Mouse (Mus musculus) liver, postnatal 0 days (tissue): ENCODE measurements at regions not wholly inside any gene's neighbourhood (a gene's known extent, or its start where the extent isn't known, plus 50 kb on each side); places are given as distances from the start of the nearest gene placed in this dataset.

Experiments used
- ATAC-seq: fragments of 200-750 bp; cut with Nextera tagmentation; 2 replicates; pipeline ENCODE4 v1.8.0; 2017; ENCODE audit warnings: mild to moderate bottlenecking, moderate library complexity
- DNase-seq: peaks from one replicate; pipeline ENCODE4 v3.0.0-alpha.2; 2016
- H3K27ac ChIP-seq: fragments of 300-500 bp; sonication (generic); 2 replicates; pipeline ENCODE4 v1.5.1; 2014; ENCODE audit warnings: antibody characterized with exemption, moderate library complexity, mild to moderate bottlenecking, low read depth
- H3K27me3 ChIP-seq: fragments of 300-500 bp; sonication (generic); 2 replicates; pipeline ENCODE4 v1.6.1; 2014; ENCODE audit warnings: low read length, control low read depth, mixed read lengths; ENCODE audit not compliant: insufficient read depth
- H3K36me3 ChIP-seq: fragments of 300-500 bp; sonication (generic); replicated peaks from 2 replicates; pipeline ENCODE4 v1.6.1; 2014; ENCODE audit warnings: mild to moderate bottlenecking, control low read depth, low read length, moderate library complexity, mixed read lengths; ENCODE audit not compliant: insufficient read depth
- H3K4me1 ChIP-seq: fragments of 300-500 bp; sonication (generic); 2 replicates; pipeline ENCODE4 v1.6.1; 2014; ENCODE audit warnings: antibody characterized with exemption, mild to moderate bottlenecking, control low read depth; ENCODE audit not compliant: insufficient read depth
- H3K4me2 ChIP-seq: fragments of 300-500 bp; sonication (generic); 2 replicates; pipeline ENCODE4 v1.6.1; 2014; ENCODE audit warnings: low read depth, mild to moderate bottlenecking, low read length, moderate library complexity, mixed read lengths
- H3K4me3 ChIP-seq: fragments of 300-500 bp; sonication (generic); 2 replicates; pipeline ENCODE4 v1.5.1; 2014; ENCODE audit warnings: low read depth, low read length
- H3K9ac ChIP-seq: fragments of 300-500 bp; sonication (generic); replicated peaks from 2 replicates; pipeline ENCODE4 v1.6.1; 2014; ENCODE audit warnings: mild to moderate bottlenecking, moderate library complexity
- H3K9me3 ChIP-seq: fragments of 300-500 bp; sonication (generic); 2 replicates; pipeline ENCODE4 v1.6.1; 2016; ENCODE audit warnings: mild to moderate bottlenecking, control low read depth, low read length, mixed read lengths
- CTCF ChIP-seq: sonication (generic); IDR thresholded peaks from 2 replicates; pipeline ENCODE4 v1.5.1; 2016; ENCODE audit warnings: antibody characterized with exemption, low read depth
- EP300 ChIP-seq: IDR thresholded peaks from 2 replicates; pipeline ENCODE4 v1.6.1; 2016; ENCODE audit warnings: antibody characterized with exemption, low read depth, mild to moderate bottlenecking
- WGBS: fragments of 180-500 bp; shearing (Covaris S2); extraction: QIAGEN DNeasy Blood & Tissue Kit; methylation state at CpG from one replicate; pipeline ENCODE4 v1.1.7; 2014; ENCODE audit not compliant: insufficient replicate concordance; 5-methylcytosine and 5-hydroxymethylcytosine counted together

- Histone ChIP-seq H3K4me1 (no peaks in the 10 kb centered on the region), H3K27me3 (no peaks in the 10 kb centered on the region), H3K4me3 (no peak overlapping the region), H3K9ac (no peak overlapping the region), H3K4me2 (no peak overlapping the region), H3K27ac (no peak overlapping the region), H3K9me3 (peaks cover 3% of the 10 kb centered on the region; the same call in 1 of the 2 replicates), H3K36me3 (no peaks in the 10 kb centered on the region)
- ATAC-seq (no peak), DNase-seq (no peak)
- WGBS, result 78% methylated on average over 2 of the region's 2 CpGs
- TF ChIP-seq EP300 (no peak), CTCF (no peak)
Measured at GRCm38 (mm10) chr17:67440961-67441360, 86.7 kb upstream of the Ptprm start.

DNA sequence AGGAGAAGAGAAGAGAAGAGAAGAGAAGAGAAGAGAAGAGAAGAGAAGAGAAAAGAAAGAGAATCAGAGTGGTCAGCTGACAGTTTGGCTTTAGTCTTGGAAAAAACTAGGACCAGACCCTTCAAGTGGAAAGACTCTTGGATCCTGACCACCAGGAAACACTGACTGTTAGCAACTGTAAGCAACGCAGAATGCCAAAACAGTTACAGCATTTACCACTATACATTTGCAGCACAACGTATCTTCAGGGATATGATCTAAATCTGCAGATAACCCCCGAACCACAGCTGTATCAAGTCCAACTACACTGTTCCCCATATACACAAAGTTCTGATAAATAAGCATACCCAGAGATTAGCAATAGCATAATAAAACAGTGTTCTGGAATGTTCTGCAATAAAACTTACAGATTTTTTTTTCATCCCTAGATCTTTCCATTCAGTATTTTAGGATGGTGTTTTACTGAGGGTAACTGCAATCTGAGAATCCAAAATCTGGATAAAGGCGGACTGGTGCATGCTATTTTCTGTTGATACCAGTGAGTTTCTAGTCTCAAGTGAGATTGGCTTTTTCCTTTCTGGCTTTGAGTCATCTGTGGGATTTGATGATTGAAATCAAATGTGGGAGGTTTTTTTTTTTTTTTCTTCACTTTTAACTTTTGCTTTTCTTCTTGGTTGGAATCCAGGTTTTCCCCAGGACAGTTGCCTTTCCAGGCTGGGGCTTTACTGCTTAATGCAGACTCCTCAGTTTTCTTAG is 65.9 kb upstream of the Ptprm start:
- Histone ChIP-seq H3K9ac (no peak overlapping the region), H3K4me2 (no peak overlapping the region), H3K27me3 (no peaks in the 10 kb centered on the region), H3K4me3 (no peak overlapping the region), H3K9me3 (no peaks in the 10 kb centered on the region), H3K27ac (no peak overlapping the region), H3K4me1 (no peaks in the 10 kb centered on the region), H3K36me3 (no peaks in the 10 kb centered on the region)
- no peak for DNase-seq
- ATAC-seq, result no peak
- 71% methylated on average over 4 of the region's 4 CpGs for WGBS
- no peak for TF ChIP-seq CTCF
- TF ChIP-seq EP300, result no peak

- no peak overlapping the region for H3K4me3 ChIP-seq
- H3K9ac ChIP-seq, result no peak overlapping the region
- H3K27ac ChIP-seq, result no peak overlapping the region
- H3K9me3 ChIP-seq, result no peaks in the 10 kb centered on the region
- 75% methylated on average over 8 of the region's 8 CpGs for WGBS
- TF ChIP-seq CTCF (no peak), EP300 (no peak)
- H3K36me3 ChIP-seq, result no peaks in the 10 kb centered on the region
- no peaks in the 10 kb centered on the region for H3K4me1 ChIP-seq
- ATAC-seq (no peak), DNase-seq (no peak)
- no peaks in the 10 kb centered on the region for H3K27me3 ChIP-seq
- no peak overlapping the region for H3K4me2 ChIP-seq
Measured at GRCm38 (mm10) chr17:67412546-67413250, 58.4 kb upstream of the Ptprm start.

DNA sequence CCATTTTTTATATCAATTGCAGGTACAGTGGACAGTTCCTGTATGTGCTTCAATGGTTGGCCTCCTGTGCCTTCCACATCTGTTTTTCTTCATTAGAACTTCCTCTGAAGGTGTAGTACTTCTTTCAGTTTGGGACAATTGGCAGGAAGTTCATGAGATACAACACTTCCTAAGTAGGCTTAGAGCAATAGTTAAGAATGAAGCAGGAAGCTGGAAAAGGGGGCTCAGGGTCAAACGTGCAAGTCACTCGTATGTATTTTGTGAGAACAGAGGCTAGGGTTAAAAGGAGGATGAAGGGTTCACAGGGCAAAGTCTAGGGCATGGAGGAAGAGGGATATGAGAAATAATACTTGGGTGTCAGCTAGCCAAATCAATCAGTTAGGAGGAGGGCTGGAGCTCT is 55.7 kb upstream of the Ptprm start:
- H3K27me3 ChIP-seq, result no peaks in the 10 kb centered on the region
- 50% methylated on average over 2 of the region's 2 CpGs for WGBS
- TF ChIP-seq EP300 (no peak), CTCF (no peak)
- no peak for DNase-seq
- no peak for ATAC-seq
- no peak overlapping the region for H3K4me3 ChIP-seq
- no peaks in the 10 kb centered on the region for H3K36me3 ChIP-seq
- H3K4me1 ChIP-seq, result no peaks in the 10 kb centered on the region
- H3K27ac ChIP-seq, result no peak overlapping the region
- H3K9ac ChIP-seq, result no peak overlapping the region
- H3K4me2 ChIP-seq, result no peak overlapping the region
- no peaks in the 10 kb centered on the region for H3K9me3 ChIP-seq

DNA sequence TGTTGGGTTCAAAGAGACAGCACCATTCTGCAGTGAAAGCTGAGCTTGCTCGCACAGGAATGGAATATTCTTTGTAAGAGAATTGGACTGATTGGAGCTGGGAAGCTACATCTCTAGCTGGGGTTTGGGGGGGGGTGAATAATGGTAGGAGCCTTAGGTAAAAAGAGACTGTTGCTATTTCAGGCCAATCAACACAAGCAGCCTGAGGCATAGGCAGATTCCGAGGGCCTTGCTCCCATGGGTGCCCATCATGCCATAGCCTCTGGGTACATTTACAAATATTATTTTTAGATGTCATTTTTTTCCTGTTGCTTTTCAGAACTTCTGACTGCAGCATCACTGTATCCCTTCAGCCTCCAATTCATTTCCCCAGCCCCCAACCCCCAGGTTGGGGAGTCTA is 51.7 kb upstream of the Ptprm start:
- ATAC-seq, result no peak
- Histone ChIP-seq H3K4me1 (no peaks in the 10 kb centered on the region), H3K9me3 (no peaks in the 10 kb centered on the region), H3K27ac (no peak overlapping the region), H3K36me3 (no peaks in the 10 kb centered on the region), H3K4me3 (no peak overlapping the region), H3K27me3 (no peaks in the 10 kb centered on the region), H3K4me2 (no peak overlapping the region), H3K9ac (no peak overlapping the region)
- TF ChIP-seq CTCF (no peak), EP300 (no peak)
- WGBS, result 76% methylated on average over 2 of the region's 2 CpGs
- DNase-seq, result no peak
